Mouse (Mus musculus) hindbrain, postnatal 0 days (tissue): ENCODE measurements around the gene Tram2. TPM values are rescaled to one million over a fixed set of nuclear protein-coding genes. Genes with fewer than 3 reads are reported as not detected.
A peak's percentile ranks its signal among the peaks of the same experiment; 100 is the strongest.

Source experiments
- ATAC-seq: fragments of 200-750 bp; cut with Nextera tagmentation; 2 replicates; pipeline ENCODE4 v1.8.0; 2017; ENCODE audit warnings: mild to moderate bottlenecking, moderate TSS enrichment, moderate library complexity
- DNase-seq: peaks from one replicate; pipeline ENCODE4 v3.0.0-alpha.2; 2015; ENCODE audit warnings: low spot score
- H3K27ac ChIP-seq: fragments of 300-500 bp; sonication (generic); 2 replicates; pipeline ENCODE4 v1.5.1; 2014; ENCODE audit warnings: mild to moderate bottlenecking
- H3K27me3 ChIP-seq: fragments of 300-500 bp; sonication (generic); 2 replicates; pipeline ENCODE4 v1.6.1; 2014; ENCODE audit warnings: low read length, mixed read lengths; ENCODE audit not compliant: insufficient read depth
- H3K36me3 ChIP-seq: fragments of 300-500 bp; sonication (generic); 2 replicates; pipeline ENCODE4 v1.6.1; 2014; ENCODE audit warnings: low read length, mixed read lengths; ENCODE audit not compliant: insufficient read depth
- H3K4me1 ChIP-seq: fragments of 300-500 bp; sonication (generic); 2 replicates; pipeline ENCODE4 v1.6.1; 2014; ENCODE audit warnings: antibody characterized with exemption, low read length, mixed read lengths; ENCODE audit not compliant: insufficient read depth
- H3K4me2 ChIP-seq: fragments of 300-500 bp; sonication (generic); 2 replicates; pipeline ENCODE4 v1.6.1; 2014; ENCODE audit warnings: low read depth, mild to moderate bottlenecking, low read length, moderate library complexity, mixed read lengths
- H3K4me3 ChIP-seq: fragments of 300-500 bp; sonication (generic); 2 replicates; pipeline ENCODE4 v1.5.1; 2014; ENCODE audit warnings: low read length
- H3K9ac ChIP-seq: fragments of 300-500 bp; sonication (generic); replicated peaks from 2 replicates; pipeline ENCODE4 v1.6.1; 2014; ENCODE audit warnings: mild to moderate bottlenecking, low read length, moderate library complexity, mixed read lengths
- H3K9me3 ChIP-seq: fragments of 300-500 bp; sonication (generic); 2 replicates; pipeline ENCODE4 v1.6.1; 2016; ENCODE audit warnings: low read length, mixed read lengths
- CTCF ChIP-seq: IDR thresholded peaks from 2 replicates; pipeline ENCODE4 v1.5.1; 2016; ENCODE audit warnings: antibody characterized with exemption, control low read depth, low read depth
- WGBS: fragments of 180-500 bp; shearing (Covaris S2); extraction: QIAGEN DNeasy Blood & Tissue Kit; methylation state at CpG from one replicate; pipeline ENCODE4 v1.1.7; 2014; 5-methylcytosine and 5-hydroxymethylcytosine counted together
- polyA plus RNA-seq: library from polyadenylated mRNA; unstranded; fragments of >200 nt; fragmentation: Nextera tagmentation; extraction: Ambion mirVana; gene quantifications from 2 replicates; pipeline ENCODE4 v1.2.1, GENCODE M21; 2015
- total RNA-seq: library from RNA; depleted of rRNA; stranded (reverse); fragments of >200 nt; gene quantifications from 2 replicates; pipeline ENCODE4 v1.2.3, GENCODE M21; 2014

Gene Tram2
- total and polyA plus RNA-seq, 2 experiments from 2014 or later, result 1.5 to 1.7 TPM

DNA sequence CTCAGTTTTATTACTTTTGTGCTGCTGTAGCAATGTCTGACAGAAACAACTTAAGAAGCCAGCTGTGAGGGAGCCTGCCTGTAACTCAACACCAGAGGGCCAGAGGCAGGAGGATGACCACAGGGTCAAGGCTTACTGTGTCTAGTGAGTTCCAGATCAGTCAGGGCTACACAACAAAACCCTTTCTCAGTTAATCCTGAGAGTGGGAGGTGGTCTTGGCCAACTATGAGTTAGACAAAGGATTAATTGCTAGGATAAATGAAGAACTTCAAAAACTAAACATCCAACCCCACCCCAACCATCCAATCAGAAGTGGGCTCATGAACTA lies 45.3 kb downstream of the Tram2 start:
- Histone ChIP-seq H3K27ac (no peak overlapping the region), H3K27me3 (no peaks in the 10 kb centered on the region), H3K9ac (no peak overlapping the region), H3K36me3 (no peaks in the 10 kb centered on the region), H3K4me3 (no peak overlapping the region), H3K4me2 (no peak overlapping the region), H3K4me1 (no peaks in the 10 kb centered on the region), H3K9me3 (no peaks in the 10 kb centered on the region)
- no peak for TF ChIP-seq CTCF
- ATAC-seq, result no peak
- no peak for DNase-seq

DNA sequence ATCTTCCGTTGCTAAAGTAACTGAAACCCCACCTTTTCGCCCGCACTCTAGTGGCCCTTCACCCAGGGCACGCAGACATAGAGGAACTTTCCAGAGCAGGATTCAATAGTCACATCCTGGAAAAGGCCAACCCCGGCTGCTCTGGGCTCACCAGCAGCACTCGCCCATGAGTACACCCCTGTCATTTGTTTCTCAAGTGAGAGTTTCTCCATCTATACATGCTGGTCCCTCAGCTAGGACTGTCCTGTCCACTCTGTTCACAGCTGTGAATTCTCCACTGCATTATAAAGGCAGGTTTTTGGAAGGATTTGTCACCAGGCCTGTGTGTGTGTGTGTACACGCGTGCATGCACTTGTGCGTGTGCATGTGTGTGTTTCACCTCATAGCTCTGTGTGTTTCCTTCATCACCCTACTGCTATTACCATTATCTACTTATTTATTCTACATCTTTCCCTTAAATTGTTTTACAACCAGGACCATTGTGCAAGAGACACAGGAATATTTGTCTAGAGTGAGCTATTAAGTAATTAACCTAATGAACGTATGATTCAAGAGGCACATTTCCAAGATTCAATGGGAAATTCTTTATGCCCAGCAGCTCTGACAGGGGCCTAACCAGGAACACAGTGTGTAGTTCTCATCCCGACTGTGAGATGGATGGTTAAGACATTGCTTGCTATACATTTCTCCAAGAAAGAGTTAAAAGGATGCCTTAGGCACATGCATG lies 45.8 kb downstream of the Tram2 start:
- no peaks in the 10 kb centered on the region for H3K4me1 ChIP-seq
- ATAC-seq (no peak), DNase-seq (no peak)
- no peak overlapping the region for H3K4me2 ChIP-seq
- H3K36me3 ChIP-seq, result no peaks in the 10 kb centered on the region
- no peak overlapping the region for H3K4me3 ChIP-seq
- no peaks in the 10 kb centered on the region for H3K9me3 ChIP-seq
- WGBS, result 91% methylated on average over 11 of the region's 11 CpGs
- no peak overlapping the region for H3K9ac ChIP-seq
- H3K27ac ChIP-seq, result no peak overlapping the region
- no peak for TF ChIP-seq CTCF
- H3K27me3 ChIP-seq, result no peaks in the 10 kb centered on the region

DNA sequence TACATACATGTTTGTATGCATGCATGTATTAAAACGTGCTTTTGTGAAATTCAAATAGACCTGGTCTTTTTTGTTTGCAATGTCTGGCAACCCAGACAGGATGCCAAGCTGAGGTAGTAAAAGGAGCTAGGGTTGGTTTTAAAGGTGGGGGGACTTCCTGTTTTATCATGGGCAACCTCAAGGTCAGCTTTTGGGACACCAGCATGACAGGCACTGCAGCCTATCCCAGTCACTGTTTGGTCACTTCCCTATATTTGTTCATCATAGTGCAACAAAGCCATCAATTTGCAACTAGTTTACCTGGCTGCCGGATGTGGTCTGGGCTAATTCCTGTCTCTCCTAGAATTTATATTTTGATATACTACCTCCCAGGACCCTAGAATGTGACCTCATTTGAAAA lies 47.4 kb downstream of the Tram2 start:
- no peak overlapping the region for H3K9ac ChIP-seq
- TF ChIP-seq CTCF, result no peak
- no peaks in the 10 kb centered on the region for H3K9me3 ChIP-seq
- no peak overlapping the region for H3K27ac ChIP-seq
- DNase-seq (no peak), ATAC-seq (no peak)
- no peaks in the 10 kb centered on the region for H3K36me3 ChIP-seq
- H3K4me3 ChIP-seq, result no peak overlapping the region
- no peak overlapping the region for H3K4me2 ChIP-seq
- 91% methylated on average over 2 of the region's 2 CpGs for WGBS
- H3K27me3 ChIP-seq, result no peaks in the 10 kb centered on the region
- no peaks in the 10 kb centered on the region for H3K4me1 ChIP-seq

DNA sequence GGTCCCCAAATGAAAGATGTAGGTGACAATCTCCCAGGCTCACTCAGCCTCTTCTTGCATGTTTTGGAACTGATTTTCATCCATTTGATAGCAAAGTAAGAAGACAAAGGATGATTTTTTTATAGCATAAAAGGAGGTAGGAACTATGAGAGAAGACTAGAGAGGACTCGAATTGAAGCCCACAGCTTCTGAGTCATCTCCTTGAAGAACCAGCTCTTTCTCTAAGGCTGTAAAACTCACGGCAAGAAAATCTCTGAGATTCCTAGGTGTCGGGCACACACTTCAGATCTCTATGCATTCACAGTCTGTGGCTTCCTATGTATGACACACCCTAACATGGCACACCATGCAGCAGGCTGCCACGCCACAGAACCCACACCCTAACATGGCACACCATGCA lies 50.0 kb downstream of the Tram2 start:
- H3K27me3 ChIP-seq, result no peaks in the 10 kb centered on the region
- no peak for DNase-seq
- no peak for TF ChIP-seq CTCF
- no peaks in the 10 kb centered on the region for H3K4me1 ChIP-seq
- no peak overlapping the region for H3K27ac ChIP-seq
- no peak for ATAC-seq
- no peak overlapping the region for H3K4me2 ChIP-seq
- no peaks in the 10 kb centered on the region for H3K36me3 ChIP-seq
- no peak overlapping the region for H3K9ac ChIP-seq
- no peak overlapping the region for H3K4me3 ChIP-seq
- 93% methylated on average over 4 of the region's 4 CpGs for WGBS
- no peaks in the 10 kb centered on the region for H3K9me3 ChIP-seq

DNA sequence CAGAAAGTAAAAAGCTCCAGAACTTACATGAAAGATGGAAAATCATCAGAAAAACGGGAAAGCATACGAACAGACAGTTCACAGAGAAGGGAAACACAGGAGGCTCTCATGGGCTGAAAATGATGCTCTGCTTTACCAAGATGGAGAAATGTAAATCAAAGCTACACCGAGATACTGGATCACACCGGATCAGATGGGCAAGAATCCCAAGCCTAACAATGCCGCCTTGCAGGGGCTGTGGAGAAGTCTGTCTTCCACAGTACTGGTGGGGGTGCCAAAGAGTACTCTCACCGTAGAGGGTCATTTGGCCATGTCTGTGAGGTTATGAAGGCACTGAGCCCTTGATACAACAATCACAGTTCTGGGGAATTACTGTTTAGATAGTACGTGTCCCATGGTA lies 52.5 kb downstream of the Tram2 start:
- WGBS, result 74% methylated on average over 7 of the region's 7 CpGs
- Histone ChIP-seq H3K36me3 (no peaks in the 10 kb centered on the region), H3K9me3 (no peaks in the 10 kb centered on the region), H3K4me2 (no peak overlapping the region), H3K27me3 (no peaks in the 10 kb centered on the region), H3K27ac (no peak overlapping the region), H3K4me1 (no peaks in the 10 kb centered on the region), H3K4me3 (no peak overlapping the region), H3K9ac (no peak overlapping the region)
- no peak for DNase-seq
- peak; percentile 55; the same call in 1 of the 2 replicates for ATAC-seq
- TF ChIP-seq CTCF, result no peak

DNA sequence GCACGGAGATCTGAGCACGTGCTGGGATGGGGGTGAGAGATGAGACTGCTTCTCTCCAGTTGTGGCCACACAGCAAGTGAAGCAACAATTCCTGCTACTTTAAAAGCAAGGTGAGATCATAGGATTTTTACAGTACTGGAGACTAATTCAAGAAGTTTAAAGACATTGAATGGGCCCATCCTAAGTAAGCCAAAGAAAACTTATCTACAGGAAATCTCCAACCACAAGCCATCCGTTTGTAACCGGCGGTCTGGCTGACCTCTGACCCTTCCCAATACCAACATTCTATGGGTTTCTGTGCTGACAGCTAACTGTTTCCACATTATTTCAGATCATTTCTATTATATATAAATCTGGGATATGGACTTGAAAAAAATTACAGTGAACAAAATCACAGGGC lies 53.8 kb downstream of the Tram2 start:
- H3K9me3 ChIP-seq, result no peaks in the 10 kb centered on the region
- no peaks in the 10 kb centered on the region for H3K4me1 ChIP-seq
- no peak overlapping the region for H3K4me3 ChIP-seq
- no peak for TF ChIP-seq CTCF
- no peak overlapping the region for H3K9ac ChIP-seq
- no peaks in the 10 kb centered on the region for H3K36me3 ChIP-seq
- ATAC-seq (no peak), DNase-seq (no peak)
- H3K27me3 ChIP-seq, result no peaks in the 10 kb centered on the region
- H3K4me2 ChIP-seq, result no peak overlapping the region
- H3K27ac ChIP-seq, result no peak overlapping the region
- WGBS, result 90% methylated on average over 5 of the region's 5 CpGs

DNA sequence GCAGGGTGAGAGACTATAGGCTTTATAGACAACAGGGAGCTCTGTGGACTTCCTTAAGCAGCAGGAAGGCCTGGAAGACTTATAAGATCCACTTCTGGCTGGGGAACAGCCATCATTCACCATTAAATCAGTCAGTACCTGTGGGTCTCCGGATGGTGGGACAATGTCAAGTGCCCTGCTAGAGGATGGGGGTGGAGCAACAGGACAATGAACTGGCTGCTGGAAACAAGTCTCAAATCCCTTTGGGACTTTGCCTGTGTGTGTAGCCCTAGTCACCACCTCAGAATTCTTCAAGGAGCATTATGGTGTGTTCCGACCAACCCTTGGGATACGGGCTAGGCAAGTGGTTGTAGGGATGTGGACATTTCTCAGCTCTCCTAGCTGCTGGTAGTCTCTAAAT lies 55.9 kb downstream of the Tram2 start:
- TF ChIP-seq CTCF, result no peak
- no peaks in the 10 kb centered on the region for H3K27me3 ChIP-seq
- H3K9ac ChIP-seq, result no peak overlapping the region
- DNase-seq (no peak), ATAC-seq (no peak)
- 96% methylated on average over 3 of the region's 3 CpGs for WGBS
- no peak overlapping the region for H3K4me2 ChIP-seq
- no peak overlapping the region for H3K27ac ChIP-seq
- H3K4me1 ChIP-seq, result no peaks in the 10 kb centered on the region
- H3K4me3 ChIP-seq, result no peak overlapping the region
- H3K36me3 ChIP-seq, result no peaks in the 10 kb centered on the region
- H3K9me3 ChIP-seq, result no peaks in the 10 kb centered on the region
